Mouse (Mus musculus): Measurements from ENCODE around the gene Gm20388.

The Gm20388 gene

GRCm38 (mm10) chr8:122954090-122954799, 3043.6 kb downstream of the Gm20388 start:
- DNase-seq (ENCODE audit: low spot score in 2 of 2), result no peak

- DNase-seq (ENCODE audit: low spot score in 2 of 2), result no peak
These were observed 3044.6 kb downstream of the Gm20388 start for GRCm38 (mm10) chr8:122955195-122955594.

DNA sequence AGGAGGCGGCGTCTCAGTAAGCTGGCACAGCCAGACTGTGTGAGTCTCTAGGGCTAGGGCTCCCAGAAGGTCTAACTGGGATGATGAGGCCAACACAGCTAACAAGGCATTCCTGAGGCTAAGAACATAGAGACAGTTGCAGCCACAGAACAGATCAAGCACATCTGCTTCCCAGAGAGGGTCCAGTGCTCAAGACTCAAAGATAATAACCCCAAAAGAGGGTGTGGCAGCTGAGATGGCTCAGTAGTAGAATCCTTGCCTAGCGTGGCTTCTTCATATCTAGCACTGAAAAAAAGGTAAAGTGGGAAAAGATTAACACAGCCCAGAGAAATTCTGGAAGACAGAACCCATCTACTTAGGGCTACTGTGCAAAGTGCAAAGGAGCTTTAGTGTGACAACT, 3045.4 kb downstream of the Gm20388 start:
- no peak for DNase-seq (ENCODE audit: low spot score in 2 of 2)

- no peak for DNase-seq (ENCODE audit: low spot score in 2 of 2)
These were observed 3049.7 kb downstream of the Gm20388 start for GRCm38 (mm10) chr8:122960323-122960722.

- DNase-seq (ENCODE audit: low spot score in 2 of 2), result no peak
These were observed 3050.3 kb downstream of the Gm20388 start for GRCm38 (mm10) chr8:122960932-122961331.

GRCm38 (mm10) chr8:122961458-122961857, 3050.8 kb downstream of the Gm20388 start:
- no peak for DNase-seq (ENCODE audit: low spot score in 2 of 2)

DNA sequence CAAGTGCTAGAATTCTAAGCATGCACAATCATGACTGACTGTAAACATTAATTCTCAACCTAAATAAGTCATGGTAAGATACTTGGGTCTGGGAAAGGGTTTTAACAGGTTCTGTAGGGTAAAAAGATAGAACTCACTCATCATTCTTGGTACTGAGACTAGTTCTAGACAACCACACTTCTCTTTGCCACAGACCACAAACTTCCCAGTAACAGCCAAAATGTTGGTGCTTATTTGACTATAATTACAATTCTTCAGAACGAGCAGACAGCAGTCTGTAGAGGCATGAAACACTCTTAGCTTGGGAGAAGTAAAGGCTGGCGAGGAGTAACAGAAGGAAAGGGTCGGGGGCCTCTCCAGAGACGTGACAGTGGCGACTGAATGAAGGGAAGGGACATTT, 3051.4 kb downstream of the Gm20388 start:
- no peak for DNase-seq (ENCODE audit: low spot score in 2 of 2)

DNA sequence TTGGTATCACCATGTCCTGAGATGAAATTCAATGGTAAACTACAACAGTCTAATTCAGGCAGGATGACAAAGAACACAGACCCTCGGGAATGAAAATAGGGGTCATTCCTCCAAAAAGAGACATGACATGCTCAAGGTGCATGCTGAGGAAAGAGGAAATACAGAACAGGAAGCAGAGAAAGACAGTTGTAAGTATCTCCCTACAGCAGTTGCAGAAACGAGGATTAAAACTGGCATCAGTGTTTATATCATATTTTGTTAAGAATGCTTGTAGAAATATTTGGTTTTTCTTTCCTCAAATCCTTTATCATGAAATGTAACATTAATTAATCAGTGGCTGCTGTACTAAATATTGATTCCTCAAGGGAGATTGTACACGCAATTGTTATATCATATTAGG, 3056.0 kb downstream of the Gm20388 start:
- DNase-seq (ENCODE audit: low spot score in 2 of 2), result no peak

DNA sequence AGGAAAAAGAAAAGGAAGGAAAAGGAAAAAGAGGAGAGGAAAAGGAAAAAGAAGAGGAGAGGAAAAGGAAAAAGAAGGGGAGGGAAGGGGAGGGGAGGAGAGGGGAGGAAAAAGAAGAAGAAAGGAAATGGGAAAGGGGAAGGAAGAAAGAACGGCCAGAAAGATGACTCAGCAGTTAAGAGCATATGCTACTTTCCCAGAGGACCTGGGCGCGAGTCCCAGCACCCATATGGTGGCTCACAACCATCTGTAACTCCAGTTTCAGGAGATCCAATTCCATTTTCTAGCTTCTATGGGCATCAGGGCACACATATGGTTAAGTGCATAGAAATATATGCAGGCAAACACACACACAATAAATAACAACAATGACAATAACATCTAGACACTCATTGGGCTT, 3057.5 kb downstream of the Gm20388 start:
- DNase-seq (ENCODE audit: low spot score in 2 of 2), result no peak

DNA sequence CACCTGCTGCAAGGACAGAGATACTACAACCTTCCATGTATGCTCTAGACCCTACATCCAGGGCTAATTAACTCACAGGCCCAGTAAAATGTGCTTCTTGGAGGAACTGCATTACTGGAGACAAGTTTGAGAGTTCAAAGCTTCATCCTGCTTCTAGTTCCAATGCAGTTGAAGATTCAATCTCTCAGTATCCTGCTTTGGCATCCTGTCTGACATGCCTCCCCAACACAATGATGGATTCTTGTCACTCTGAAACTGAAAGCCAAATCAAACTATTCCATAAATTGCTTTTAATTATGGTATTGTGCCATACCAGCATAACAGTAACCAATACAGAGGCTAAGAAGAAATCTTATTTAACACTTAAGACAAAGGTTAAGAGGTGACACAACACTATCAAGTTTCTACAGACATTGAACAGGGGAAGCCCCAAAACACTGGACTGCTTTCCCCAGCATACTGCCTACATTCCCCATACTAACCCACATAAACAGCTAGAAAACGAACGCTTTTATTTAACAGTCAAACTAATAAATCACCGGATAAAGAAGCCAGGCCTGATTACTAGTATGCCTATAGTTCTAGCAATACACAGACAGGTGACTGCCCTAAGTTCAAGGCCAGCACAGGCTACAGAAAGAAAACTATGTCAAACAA, 3059.5 kb downstream of the Gm20388 start:
- DNase-seq (ENCODE audit: low spot score in 2 of 2), result no peak

- DNase-seq (ENCODE audit: low spot score in 2 of 2), result peak in 1 of 2 experiments; percentile 28
These were observed 3065.4 kb downstream of the Gm20388 start for GRCm38 (mm10) chr8:122976046-122976445.

- DNase-seq (ENCODE audit: low spot score in 2 of 2), result no peak
These were observed 3068.8 kb downstream of the Gm20388 start for GRCm38 (mm10) chr8:122979424-122979823.

DNA sequence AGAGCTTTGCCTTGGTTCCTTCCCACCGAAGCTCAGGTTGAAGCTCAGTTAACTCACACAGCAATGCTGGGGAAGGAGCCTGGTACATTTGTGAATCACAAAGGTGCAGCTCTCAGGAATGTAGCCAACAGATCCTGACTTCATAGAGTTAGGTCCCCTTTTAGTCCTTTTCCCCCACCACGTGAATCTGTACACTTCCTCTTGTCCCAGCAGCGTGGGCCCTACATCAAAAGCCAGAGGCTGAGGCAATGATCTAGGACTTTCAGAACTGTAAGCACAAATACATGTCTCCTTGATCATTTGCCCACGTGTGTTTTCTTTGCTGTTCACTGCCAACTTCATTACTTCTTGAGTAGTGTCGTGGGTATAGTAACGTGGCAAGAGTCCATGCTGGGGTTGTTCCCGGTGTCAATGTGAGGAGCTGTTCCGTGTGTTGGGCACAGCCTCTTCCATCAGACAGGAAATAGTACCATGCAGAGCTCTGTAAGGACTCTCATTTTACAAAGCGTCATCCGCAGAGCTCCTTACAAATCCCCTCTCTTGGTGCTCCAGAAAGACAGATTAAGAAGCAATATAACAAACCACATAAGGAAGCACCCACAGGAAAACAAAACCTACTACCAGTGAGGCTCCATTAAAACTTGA, 3069.3 kb downstream of the Gm20388 start:
- no peak for DNase-seq (ENCODE audit: low spot score in 2 of 2)

GRCm38 (mm10) chr8:122981646-122982045, 3071.0 kb downstream of the Gm20388 start:
- DNase-seq (ENCODE audit: low spot score in 2 of 2), result no peak

GRCm38 (mm10) chr8:122983178-122983942, 3072.7 kb downstream of the Gm20388 start:
- no peak for DNase-seq (ENCODE audit: low spot score in 2 of 2)

DNA sequence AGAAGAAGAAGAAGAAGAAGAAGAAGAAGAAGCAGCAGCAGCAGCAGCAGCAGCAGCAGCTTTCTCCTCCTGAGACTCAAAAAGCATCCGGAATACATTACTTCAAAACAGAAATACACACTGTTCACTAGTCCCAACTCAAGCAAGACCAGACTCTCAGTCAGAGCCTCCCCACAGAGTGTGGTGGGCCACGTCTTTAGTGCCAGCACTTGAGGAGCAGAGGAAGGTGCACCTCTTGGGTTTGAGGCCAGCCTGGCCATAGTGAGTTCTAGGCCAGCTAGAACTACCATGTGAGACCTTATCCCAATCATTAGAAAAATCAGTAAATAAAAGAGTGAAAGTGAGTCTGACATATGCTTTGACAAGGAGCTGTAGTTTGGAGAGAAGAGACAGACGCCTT, 3073.5 kb downstream of the Gm20388 start:
- DNase-seq (ENCODE audit: low spot score in 2 of 2), result no peak

- DNase-seq (ENCODE audit: low spot score in 2 of 2), result no peak
These were observed 3076.0 kb downstream of the Gm20388 start for GRCm38 (mm10) chr8:122986501-122987184.

DNA sequence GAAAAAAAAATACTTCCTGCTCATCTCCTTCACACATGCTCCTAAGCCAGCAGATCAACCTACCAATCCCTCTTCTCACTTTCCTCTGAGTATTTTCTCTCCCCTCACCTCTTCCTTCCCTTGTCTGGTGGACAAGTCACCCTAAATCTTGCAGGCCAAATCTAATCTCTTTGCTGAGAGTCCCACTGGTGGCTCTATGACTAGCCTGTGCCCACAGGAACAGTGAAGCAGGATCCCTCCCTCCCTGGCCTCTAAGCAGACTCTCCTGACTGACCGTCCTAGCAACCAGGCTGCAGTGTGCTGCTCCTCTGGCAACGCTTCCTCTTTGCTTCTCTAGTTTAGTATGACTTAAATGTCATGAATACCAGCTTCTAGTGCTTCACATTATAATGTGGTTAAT, 3076.6 kb downstream of the Gm20388 start:
- no peak for DNase-seq (ENCODE audit: low spot score in 2 of 2)

DNA sequence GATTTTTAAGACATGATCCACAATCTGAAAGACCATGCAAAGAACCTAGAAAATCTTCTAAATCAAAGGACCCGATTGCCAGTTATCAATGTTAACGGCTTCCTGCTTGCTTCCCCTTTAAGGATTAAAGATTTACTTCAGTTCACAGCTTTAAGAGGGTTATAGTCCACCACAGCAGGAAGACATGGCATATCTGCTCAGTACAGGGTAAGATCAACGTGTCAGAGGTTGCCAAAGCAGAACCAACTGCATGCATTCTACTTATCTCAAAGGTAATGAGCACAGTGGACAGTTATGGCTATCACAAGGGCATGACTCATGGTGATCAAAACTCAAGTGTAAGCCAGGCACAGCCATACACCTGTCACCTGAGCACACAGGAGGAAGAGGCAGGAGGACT, 3078.3 kb downstream of the Gm20388 start:
- DNase-seq (ENCODE audit: low spot score in 2 of 2), result no peak

- DNase-seq (ENCODE audit: low spot score in 2 of 2), result no peak
These were observed 3079.3 kb downstream of the Gm20388 start for GRCm38 (mm10) chr8:122989976-122990375.

- DNase-seq (ENCODE audit: low spot score in 2 of 2), result no peak
These were observed 3080.7 kb downstream of the Gm20388 start for GRCm38 (mm10) chr8:122991368-122991767.

- DNase-seq (ENCODE audit: low spot score in 2 of 2), result no peak
These were observed 3081.7 kb downstream of the Gm20388 start for GRCm38 (mm10) chr8:122992296-122992695.

Data from heart, adult 9 months (tissue).